Mouse (Mus musculus): ENCODE measurements around the gene Eif5a.

Gene Eif5a

DNA sequence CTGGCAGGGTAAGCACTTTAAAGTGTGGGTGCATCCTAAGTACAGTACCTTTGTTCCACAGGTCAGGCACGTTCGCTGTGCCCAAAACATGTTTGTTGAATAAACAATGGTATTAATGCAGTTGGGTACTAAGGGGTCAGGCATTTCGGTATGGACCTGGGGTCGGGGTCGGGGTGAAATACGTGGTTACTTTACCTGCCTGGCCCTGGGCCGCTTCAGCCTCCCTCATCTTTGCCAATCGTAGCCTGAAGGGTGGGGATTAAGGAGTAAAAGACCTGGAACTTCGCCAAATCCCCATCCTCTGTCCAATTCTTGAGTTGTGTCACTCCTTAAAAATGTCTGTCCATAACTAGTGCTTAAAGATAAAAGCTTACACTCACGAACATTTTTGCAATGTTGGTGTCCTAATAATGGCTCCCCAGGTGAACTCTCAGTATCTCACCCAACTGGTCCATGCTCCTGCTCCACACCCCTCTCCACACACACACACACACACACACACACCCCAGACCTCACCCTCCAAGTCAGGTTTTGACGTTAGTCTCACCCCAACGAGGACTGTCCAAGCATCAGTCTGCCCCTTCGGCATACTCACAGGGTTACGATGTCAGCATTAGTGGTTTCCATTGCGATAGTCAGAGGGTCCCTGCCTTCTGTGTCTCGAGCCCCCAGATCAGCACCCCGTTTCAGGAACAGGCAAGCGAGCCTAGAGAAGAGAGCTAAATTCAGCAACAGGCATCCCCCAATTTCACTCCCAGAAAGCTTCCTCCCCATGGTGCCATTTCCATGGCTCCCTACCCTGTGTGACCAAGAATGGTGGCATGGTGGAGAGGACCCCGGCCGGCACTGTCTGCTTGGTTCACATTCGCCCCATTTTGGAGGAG, 39.7 kb downstream of the Eif5a start:
- Histone ChIP-seq H3K27me3 (ENCODE audit: insufficient read depth, low read length) (peaks cover 40% of the 10 kb centered on the region), H3K4me3 (replicated peaks; ENCODE audit: low read length) (peak overlapping the region; percentile 77), H3K4me1 (replicated peaks; ENCODE audit: low read depth, low read length) (peaks cover 68% of the 10 kb centered on the region), H3K36me3 (ENCODE audit: insufficient read depth, low read length) (peaks cover 23% of the 10 kb centered on the region), H3K9me3 (ENCODE audit: low read length) (no peaks in the 10 kb centered on the region)
- no peak for TF ChIP-seq CTCF (conservative IDR thresholded peaks at IDR 0.05; ENCODE audit: low read length)

DNA sequence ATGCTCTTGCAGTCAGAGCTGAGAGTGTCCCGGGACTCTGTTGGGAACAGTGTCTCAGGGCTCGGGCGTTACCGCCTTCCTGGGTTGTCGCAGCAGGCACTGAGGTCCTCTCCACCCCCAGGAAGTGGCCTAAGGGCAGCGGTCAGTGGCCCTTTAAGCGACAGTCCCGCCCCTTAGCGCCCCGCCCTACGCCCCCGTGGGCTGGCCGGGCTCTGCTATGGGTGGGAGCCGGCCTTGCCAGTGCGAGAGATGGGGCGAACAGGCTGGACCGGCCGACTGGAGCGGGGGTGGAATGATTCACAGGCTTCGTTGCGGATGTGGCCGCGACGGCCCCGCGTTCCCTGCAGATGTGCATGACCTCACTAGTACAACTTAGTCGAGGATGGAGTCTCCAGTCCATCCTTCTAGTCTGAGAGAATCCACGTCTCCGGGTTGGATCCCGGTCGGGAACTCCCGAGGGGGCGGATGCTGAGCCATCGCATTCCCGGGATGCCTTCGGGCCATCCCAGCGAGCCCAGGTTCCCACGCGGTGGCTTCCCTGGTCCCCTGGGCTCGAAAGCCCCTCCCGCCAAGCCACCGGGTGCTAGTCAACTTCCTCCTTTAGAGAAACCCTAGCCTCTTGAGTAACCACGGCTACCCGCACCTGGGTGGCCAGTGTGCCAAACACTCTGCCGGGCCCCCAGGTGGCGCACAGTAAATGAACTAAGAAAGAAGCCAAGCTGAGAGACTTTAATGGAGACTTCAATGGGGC, 40.7 kb downstream of the Eif5a start, which contains the start of gene Kctd11:
Kctd11 (minus strand) TSS at position 554 of the 751 bp plus-strand sequence.
- no peak for TF ChIP-seq NANOG (IDR thresholded peaks at IDR 0.05; ENCODE audit: borderline replicate concordance, low read length)
- no peak for TF ChIP-seq POU5F1 (IDR thresholded peaks at IDR 0.05; ENCODE audit: borderline replicate concordance, low read length)
- TF ChIP-seq CTCF (conservative IDR thresholded peaks at IDR 0.05; ENCODE audit: low read length) = no peak; the same call in 1 of the 2 replicates
- Histone ChIP-seq H3K4me3 (replicated peaks; ENCODE audit: low read length) (peak within 1 kb of the TSS; percentile 77), H3K27me3 (ENCODE audit: insufficient read depth, low read length) (peaks cover 40% of the 10 kb centered on the region), H3K36me3 (ENCODE audit: insufficient read depth, low read length) (peaks cover 17% of the 10 kb centered on the region), H3K9me3 (ENCODE audit: low read length) (no peaks in the 10 kb centered on the region), H3K4me1 (replicated peaks; ENCODE audit: low read depth, low read length) (peaks cover 73% of the 10 kb centered on the region)

DNA sequence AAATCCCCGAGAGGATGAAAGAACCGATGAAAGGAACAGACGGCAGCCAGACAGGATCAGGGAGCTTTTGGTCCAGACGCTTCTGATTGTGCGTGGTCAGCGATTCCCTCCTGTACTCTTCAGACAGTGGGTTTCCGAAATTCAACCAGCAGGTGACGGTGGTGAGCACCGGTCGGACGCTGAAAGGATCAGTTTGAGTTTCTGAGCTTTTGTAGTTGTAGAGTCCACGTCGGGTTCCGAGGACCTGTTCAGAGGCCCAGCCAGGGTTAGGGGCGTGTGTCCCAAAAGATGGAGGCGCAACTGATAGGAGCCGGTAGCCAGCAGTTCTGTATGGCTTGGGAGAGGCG, 41.3 kb downstream of the Eif5a start:
- peaks cover 40% of the 10 kb centered on the region for H3K27me3 ChIP-seq (ENCODE audit: insufficient read depth, low read length)
- peaks cover 77% of the 10 kb centered on the region for H3K4me1 ChIP-seq (replicated peaks; ENCODE audit: low read depth, low read length)
- peaks cover 15% of the 10 kb centered on the region for H3K36me3 ChIP-seq (ENCODE audit: insufficient read depth, low read length)
- TF ChIP-seq POU5F1 (IDR thresholded peaks at IDR 0.05; ENCODE audit: borderline replicate concordance, low read length) (no peak), CTCF (conservative IDR thresholded peaks at IDR 0.05; ENCODE audit: low read length) (peak; percentile 63)
- no peaks in the 10 kb centered on the region for H3K9me3 ChIP-seq (ENCODE audit: low read length)
- peak overlapping the region; percentile 77 for H3K4me3 ChIP-seq (replicated peaks; ENCODE audit: low read length)

DNA sequence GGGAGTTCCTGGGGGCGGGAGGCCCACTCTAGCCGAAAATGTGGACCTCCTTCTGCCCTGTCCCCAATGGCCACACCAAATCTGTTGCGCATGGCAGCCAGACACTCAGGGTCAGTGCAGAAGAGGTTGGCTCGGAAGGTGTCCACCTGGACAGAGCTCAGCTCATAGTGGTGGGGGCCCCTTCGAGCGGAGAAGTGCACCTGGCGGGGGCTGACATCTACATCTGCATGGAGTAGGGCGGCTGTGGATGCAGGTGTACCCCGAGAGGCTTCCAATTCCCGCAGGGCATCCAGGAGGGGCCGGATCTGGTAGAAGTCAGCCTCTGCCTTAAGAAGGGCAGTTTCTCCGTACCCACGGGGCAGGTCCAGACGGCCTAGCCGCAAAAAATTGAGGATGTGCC, 42.0 kb downstream of the Eif5a start:
- TF ChIP-seq CTCF (conservative IDR thresholded peaks at IDR 0.05; ENCODE audit: low read length) (no peak), NANOG (IDR thresholded peaks at IDR 0.05; ENCODE audit: borderline replicate concordance, low read length) (no peak), POU5F1 (IDR thresholded peaks at IDR 0.05; ENCODE audit: borderline replicate concordance, low read length) (no peak)
- Histone ChIP-seq H3K36me3 (ENCODE audit: insufficient read depth, low read length) (peaks cover 8% of the 10 kb centered on the region), H3K9me3 (ENCODE audit: low read length) (no peaks in the 10 kb centered on the region), H3K4me1 (replicated peaks; ENCODE audit: low read depth, low read length) (peaks cover 75% of the 10 kb centered on the region), H3K4me3 (replicated peaks; ENCODE audit: low read length) (peak overlapping the region; percentile 77), H3K27me3 (ENCODE audit: insufficient read depth, low read length) (peaks cover 40% of the 10 kb centered on the region)

DNA sequence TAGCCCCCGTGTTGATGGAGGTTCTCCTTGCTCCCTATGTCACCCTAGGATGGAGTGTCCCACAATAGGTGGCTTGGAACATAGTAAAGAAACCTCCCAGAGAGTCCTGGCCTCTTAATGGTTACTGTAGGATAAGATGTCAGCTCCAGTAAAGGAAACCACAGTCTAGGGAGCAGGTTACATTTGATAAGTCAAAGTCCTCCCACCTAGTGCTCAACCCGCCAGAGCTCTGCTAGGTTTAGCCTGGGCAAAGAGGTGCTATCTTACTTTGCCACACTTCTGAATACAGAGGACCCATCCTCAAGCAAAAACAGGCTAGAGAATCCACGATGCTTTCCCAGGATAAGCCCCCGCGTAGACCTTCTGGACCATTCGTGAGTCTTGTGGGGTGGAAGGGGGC, 42.8 kb downstream of the Eif5a start:
- no peaks in the 10 kb centered on the region for H3K9me3 ChIP-seq (ENCODE audit: low read length)
- H3K27me3 ChIP-seq (ENCODE audit: insufficient read depth, low read length) = peaks cover 40% of the 10 kb centered on the region
- no peak for TF ChIP-seq NANOG (IDR thresholded peaks at IDR 0.05; ENCODE audit: borderline replicate concordance, low read length)
- TF ChIP-seq CTCF (conservative IDR thresholded peaks at IDR 0.05; ENCODE audit: low read length) = no peak
- TF ChIP-seq POU5F1 (IDR thresholded peaks at IDR 0.05; ENCODE audit: borderline replicate concordance, low read length) = no peak
- peak overlapping the region; percentile 77; the same call in 1 of the 2 replicates for H3K4me3 ChIP-seq (replicated peaks; ENCODE audit: low read length)
- peaks cover 80% of the 10 kb centered on the region for H3K4me1 ChIP-seq (replicated peaks; ENCODE audit: low read depth, low read length)
- peaks cover under 1% of the 10 kb centered on the region; the same call in 1 of the 2 replicates for H3K36me3 ChIP-seq (ENCODE audit: insufficient read depth, low read length)

DNA sequence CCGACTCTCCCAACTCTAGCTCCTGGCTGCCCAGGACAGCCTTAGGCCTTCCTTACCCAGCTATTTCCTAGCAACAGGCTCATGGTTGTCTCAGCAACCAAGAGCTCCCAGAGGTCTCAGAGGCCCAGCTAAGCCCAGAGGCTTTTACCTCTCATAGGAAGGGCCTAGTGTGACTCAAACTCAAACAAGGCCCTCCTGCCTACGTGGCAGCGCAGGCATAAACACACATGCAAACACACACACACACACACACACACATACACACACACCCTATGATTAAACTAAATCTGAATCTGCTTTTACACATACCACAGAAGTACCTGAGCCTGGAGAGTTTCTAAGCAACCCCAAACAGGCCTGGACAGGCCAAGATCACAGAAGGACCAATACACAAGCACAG, 43.4 kb downstream of the Eif5a start:
- TF ChIP-seq POU5F1 (IDR thresholded peaks at IDR 0.05; ENCODE audit: borderline replicate concordance, low read length) (no peak), CTCF (conservative IDR thresholded peaks at IDR 0.05; ENCODE audit: low read length) (no peak), NANOG (IDR thresholded peaks at IDR 0.05; ENCODE audit: borderline replicate concordance, low read length) (no peak)
- no peaks in the 10 kb centered on the region for H3K36me3 ChIP-seq (ENCODE audit: insufficient read depth, low read length)
- H3K9me3 ChIP-seq (ENCODE audit: low read length) = no peaks in the 10 kb centered on the region
- H3K4me3 ChIP-seq (replicated peaks; ENCODE audit: low read length) = peak overlapping the region; percentile 67
- H3K27me3 ChIP-seq (ENCODE audit: insufficient read depth, low read length) = peaks cover 40% of the 10 kb centered on the region
- peaks cover 80% of the 10 kb centered on the region for H3K4me1 ChIP-seq (replicated peaks; ENCODE audit: low read depth, low read length)

DNA sequence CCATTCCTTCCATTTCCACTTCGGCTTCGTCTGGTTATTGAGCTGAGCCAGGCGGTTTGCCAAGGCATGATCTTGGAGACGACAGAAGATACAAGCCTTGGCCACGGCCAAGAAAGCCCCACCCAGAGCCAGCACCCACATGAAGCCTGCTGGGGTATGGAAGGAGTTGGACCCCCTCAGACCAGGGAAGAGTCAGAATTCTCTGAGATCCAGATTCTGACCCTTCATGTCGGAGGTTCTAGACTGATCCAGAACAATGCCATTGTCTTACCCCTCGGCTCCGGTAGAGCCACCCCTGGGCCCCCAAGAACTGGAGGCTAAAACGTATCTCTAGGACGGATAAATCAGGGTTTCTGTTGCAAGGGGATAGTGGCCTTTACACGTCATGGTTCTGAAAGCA, 43.9 kb downstream of the Eif5a start, which contains the start of gene Tmem95:
Tmem95 (minus strand) TSS at position 141 of the 400 bp plus-strand sequence.
- peaks cover 80% of the 10 kb centered on the region for H3K4me1 ChIP-seq (replicated peaks; ENCODE audit: low read depth, low read length)
- H3K4me3 ChIP-seq (replicated peaks; ENCODE audit: low read length) = peak within 1 kb of the TSS; percentile 67
- no peaks in the 10 kb centered on the region for H3K36me3 ChIP-seq (ENCODE audit: insufficient read depth, low read length)
- H3K27me3 ChIP-seq (ENCODE audit: insufficient read depth, low read length) = peaks cover 40% of the 10 kb centered on the region
- TF ChIP-seq POU5F1 (IDR thresholded peaks at IDR 0.05; ENCODE audit: borderline replicate concordance, low read length) (no peak), CTCF (conservative IDR thresholded peaks at IDR 0.05; ENCODE audit: low read length) (no peak), NANOG (IDR thresholded peaks at IDR 0.05; ENCODE audit: borderline replicate concordance, low read length) (no peak)
- H3K9me3 ChIP-seq (ENCODE audit: low read length) = no peaks in the 10 kb centered on the region

DNA sequence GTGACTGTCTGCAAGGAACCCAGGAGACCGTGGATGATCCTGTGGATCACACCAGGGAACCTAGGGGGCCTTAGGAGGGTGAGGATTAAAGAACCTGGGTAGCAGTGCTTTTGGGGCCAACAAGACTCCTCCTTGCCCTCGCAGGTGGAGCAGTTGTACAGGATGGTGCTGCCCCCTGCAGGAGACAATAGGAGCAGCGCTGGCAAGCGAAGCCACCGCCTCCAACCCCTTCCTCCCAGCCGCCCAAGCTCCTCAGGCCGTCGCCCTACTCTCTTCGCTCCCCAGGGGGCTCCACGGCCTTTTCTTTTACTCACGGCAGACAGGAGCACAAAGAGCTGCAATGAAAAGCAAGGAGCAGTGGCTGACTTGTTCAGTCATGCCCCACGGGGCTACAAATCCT, 44.9 kb downstream of the Eif5a start:
- Histone ChIP-seq H3K9me3 (ENCODE audit: low read length) (no peaks in the 10 kb centered on the region), H3K4me3 (replicated peaks; ENCODE audit: low read length) (peak overlapping the region; percentile 67), H3K4me1 (replicated peaks; ENCODE audit: low read depth, low read length) (peaks cover 74% of the 10 kb centered on the region), H3K36me3 (ENCODE audit: insufficient read depth, low read length) (no peaks in the 10 kb centered on the region), H3K27me3 (ENCODE audit: insufficient read depth, low read length) (peaks cover 33% of the 10 kb centered on the region)
- no peak for TF ChIP-seq POU5F1 (IDR thresholded peaks at IDR 0.05; ENCODE audit: borderline replicate concordance, low read length)
- TF ChIP-seq NANOG (IDR thresholded peaks at IDR 0.05; ENCODE audit: borderline replicate concordance, low read length) = no peak
- peak; percentile 76 for TF ChIP-seq CTCF (conservative IDR thresholded peaks at IDR 0.05; ENCODE audit: low read length)
